ENCODE assay signal across 16 mouse cellular contexts in genomic region chr11:72470004-72470403, GRCm38 (mm10). TPM values are rescaled to one million over a fixed set of nuclear protein-coding genes. Genes with fewer than 3 reads are reported as not detected.
DNase-seq lines count a peak whose midpoint lies in the region; ATAC-seq and TF ChIP-seq lines count a peak whose summit lies in the region.
"Had no signal": no experiment of that assay in that cellular context is flagged by ENCODE, and none has a peak within 500 bp of the region (broad histone marks: within the 10 kb centered on the region; RNA-seq: fewer than 3 reads in every experiment).

No protein-coding gene starts in this region.

- no peaks in the 10 kb centered on the region for H3K27me3 ChIP-seq in heart, embryonic 12.5 days (replicated peaks)
- no peaks in the 10 kb centered on the region for H3K27me3 ChIP-seq in spleen, adult 2 months (ENCODE audit: control insufficient read depth, insufficient read depth, low read length)
- H3K27me3 ChIP-seq in midbrain, embryonic 10.5 days (ENCODE audit: low read depth, poor library complexity, severe bottlenecking), result no peaks in the 10 kb centered on the region
- H3K27me3 ChIP-seq: midbrain, embryonic 13.5 days; neural tube, embryonic 12.5 days had no signal

- DNase-seq in heart, postnatal 14 days, result no peak
- DNase-seq in layer of hippocampus, adult 9-11 months, result peak; percentile 65
- no peak for DNase-seq in layer of hippocampus, postnatal 36 days
- no peak for DNase-seq in spleen, adult 2 months (ENCODE audit: low read depth in 1 of 2, low spot score in 2 of 2)
- no peak for DNase-seq in spleen, adult 18-20 months
- no peak for DNase-seq in midbrain, embryonic 10.5 days (ENCODE audit: low spot score)
- DNase-seq in right cerebral cortex, adult 18-20 months, result no peak
- DNase-seq: forebrain, postnatal 0 days; kidney, adult 2 months; thymus, postnatal 4 days had no signal

- H3K4me3 ChIP-seq in heart, embryonic 12.5 days, result no peak overlapping the region
- H3K4me3 ChIP-seq in spleen, adult 2 months (ENCODE audit: extremely low read depth, insufficient read depth, insufficient read length), result no peak overlapping the region
- no peak overlapping the region for H3K4me3 ChIP-seq in midbrain, embryonic 10.5 days
- H3K4me3 ChIP-seq: midbrain, embryonic 13.5 days; neural tube, embryonic 12.5 days had no signal

- peak overlapping the region; percentile 63; the same call in 1 of the 2 replicates for H3K27ac ChIP-seq in heart, embryonic 12.5 days (ENCODE audit: poor library complexity, severe bottlenecking)
- peak overlapping the region; percentile 53 for H3K27ac ChIP-seq in spleen, adult 2 months (ENCODE audit: insufficient read depth, low read length)
- no peak overlapping the region for H3K27ac ChIP-seq in midbrain, embryonic 10.5 days (replicated peaks)
- H3K27ac ChIP-seq: neural tube, embryonic 12.5 days had no signal

- H3K9ac ChIP-seq in heart, embryonic 12.5 days, result no peak overlapping the region
- H3K9ac ChIP-seq: forebrain, postnatal 0 days; neural tube, embryonic 12.5 days had no signal

- WGBS in heart, embryonic 12.5 days, result 56% methylated on average over 4 of the region's 4 CpGs
- WGBS in spleen, adult 2 months, result 13% methylated on average over 4 of the region's 4 CpGs
- WGBS in midbrain, embryonic 10.5 days, result 68% methylated on average over 4 of the region's 4 CpGs

- intact Hi-C loops in heart, postnatal 14 days (cut with DNase I), result no loop called here

- TF ChIP-seq CTCF in spleen, adult 2 months (IDR thresholded peaks at IDR 0.05; ENCODE audit: extremely low read depth, insufficient read depth, insufficient read length, insufficient replicate concordance), result no peak

- ATAC-seq in heart, embryonic 12.5 days (ENCODE audit: insufficient number of reproducible peaks, low FRiP score), result no peak
- ATAC-seq: activated CD4-positive, CD25-positive, alpha-beta regulatory T cell, adult 4 months; forebrain, postnatal 0 days had no signal

- H3K4me1 ChIP-seq in heart, embryonic 12.5 days (replicated peaks), result peaks cover 57% of the 10 kb centered on the region
- peaks cover 48% of the 10 kb centered on the region; the same call in 1 of the 2 replicates for H3K4me1 ChIP-seq in spleen, adult 2 months (ENCODE audit: control insufficient read depth, insufficient read depth, insufficient read length)
- peaks cover 55% of the 10 kb centered on the region for H3K4me1 ChIP-seq in midbrain, embryonic 10.5 days

- no peak for TF ChIP-seq POLR2A in spleen, adult 2 months (IDR thresholded peaks at IDR 0.05; ENCODE audit: low read depth, low read length)

- H3K9me3 ChIP-seq in heart, embryonic 12.5 days (replicated peaks), result no peaks in the 10 kb centered on the region
- H3K9me3 ChIP-seq in midbrain, embryonic 10.5 days (replicated peaks), result no peaks in the 10 kb centered on the region
- H3K9me3 ChIP-seq: midbrain, embryonic 13.5 days; neural tube, embryonic 12.5 days had no signal

- H3K36me3 ChIP-seq in heart, embryonic 12.5 days, result no peaks in the 10 kb centered on the region
- H3K36me3 ChIP-seq in spleen, adult 2 months (ENCODE audit: control insufficient read depth, insufficient read depth, low read length), result peaks cover 2% of the 10 kb centered on the region; the same call in 1 of the 2 replicates
- H3K36me3 ChIP-seq in midbrain, embryonic 10.5 days, result no peaks in the 10 kb centered on the region

- no peak overlapping the region for H3K4me2 ChIP-seq in heart, embryonic 12.5 days
- H3K4me2 ChIP-seq: midbrain, embryonic 13.5 days; neural tube, embryonic 12.5 days had no signal

RNA-seq across cellular contexts. Expression of gene Spns2, which starts 19.7 kb away (rescaled TPM):
- 3.3 and 3.5 TPM in 2 replicates for polyA plus RNA-seq in heart, embryonic 12.5 days (2016; fragmentation: Nextera tagmentation; extraction: Ambion mirVana)
- 10 to 100 TPM; 16.5 to 16.8 TPM for total RNA-seq in heart, postnatal 14 days (2021)
- total RNA-seq in layer of hippocampus, postnatal 36 days (2021), result 100 to 1,000 TPM in 1 of 2 experiments, 10 to 100 TPM in 1; 91.4 to 129 TPM
- polyA plus RNA-seq in spleen, adult 2 months (2012; rRNA removed), result 43.4 and 44.7 TPM in 2 replicates
- 2.1 and 2.9 TPM in 2 replicates for polyA plus RNA-seq in midbrain, embryonic 10.5 days (2016; fragmentation: Nextera tagmentation; extraction: Ambion mirVana)
- polyA plus RNA-seq: activated CD4-positive, CD25-positive, alpha-beta regulatory T cell, adult 4 months had no signal

RNA-seq across cellular contexts. Expression of gene Mybbp1a, which starts 28.8 kb away (rescaled TPM):
- 99.5 and 106 TPM in 2 replicates for polyA plus RNA-seq in heart, embryonic 12.5 days (2016; fragmentation: Nextera tagmentation; extraction: Ambion mirVana)
- 10 to 100 TPM; 38.0 to 38.4 TPM for total RNA-seq in heart, postnatal 14 days (2021)
- 10 to 100 TPM; 51.3 to 52.2 TPM for total RNA-seq in layer of hippocampus, postnatal 36 days (2021)
- polyA plus RNA-seq in spleen, adult 2 months (2012; rRNA removed), result 48.6 and 48.7 TPM in 2 replicates
- 192 and 236 TPM in 2 replicates for polyA plus RNA-seq in midbrain, embryonic 10.5 days (2016; fragmentation: Nextera tagmentation; extraction: Ambion mirVana)

RNA-seq across cellular contexts. Expression of gene Ggt6, which starts 34.7 kb away (rescaled TPM):
- not detected in 2 replicates for polyA plus RNA-seq in heart, embryonic 12.5 days (2016; fragmentation: Nextera tagmentation; extraction: Ambion mirVana)
- total RNA-seq in heart, postnatal 14 days (2021), result under 1 TPM in 1 of 2 experiments, not detected in 1; 0.39 TPM
- not detected for total RNA-seq in layer of hippocampus, postnatal 36 days (2021)
- polyA plus RNA-seq in spleen, adult 2 months (2012; rRNA removed), result 0.23 and 0.55 TPM in 2 replicates
- polyA plus RNA-seq in midbrain, embryonic 10.5 days (2016; fragmentation: Nextera tagmentation; extraction: Ambion mirVana), result not detected in 2 replicates
- total RNA-seq: forebrain, postnatal 0 days; heart, adult 18-20 months; layer of hippocampus, postnatal 14 days had no signal
- polyA plus RNA-seq: activated CD4-positive, CD25-positive, alpha-beta regulatory T cell, adult 4 months; forebrain, postnatal 0 days; midbrain, embryonic 13.5 days; neural tube, embryonic 12.5 days had no signal

RNA-seq across cellular contexts. Expression of gene Smtnl2, which starts 58.5 kb away (rescaled TPM):
- polyA plus RNA-seq in heart, embryonic 12.5 days (2016; fragmentation: Nextera tagmentation; extraction: Ambion mirVana), result 191 and 194 TPM in 2 replicates
- 10 to 100 TPM; 27.1 to 30.5 TPM for total RNA-seq in heart, postnatal 14 days (2021)
- 1 to 10 TPM; 1.5 to 2.7 TPM for total RNA-seq in layer of hippocampus, postnatal 36 days (2021)
- 0.98 and 1.6 TPM in 2 replicates for polyA plus RNA-seq in spleen, adult 2 months (2012; rRNA removed)
- 10.1 and 13.1 TPM in 2 replicates for polyA plus RNA-seq in midbrain, embryonic 10.5 days (2016; fragmentation: Nextera tagmentation; extraction: Ambion mirVana)
- polyA plus RNA-seq: activated CD4-positive, CD25-positive, alpha-beta regulatory T cell, adult 4 months had no signal
